Mouse (Mus musculus): ENCODE measurements at regions not wholly inside any gene's neighbourhood (a gene's known extent, or its start where the extent isn't known, plus 50 kb on each side); places are given as distances from the start of the nearest gene placed in this dataset.

DNA sequence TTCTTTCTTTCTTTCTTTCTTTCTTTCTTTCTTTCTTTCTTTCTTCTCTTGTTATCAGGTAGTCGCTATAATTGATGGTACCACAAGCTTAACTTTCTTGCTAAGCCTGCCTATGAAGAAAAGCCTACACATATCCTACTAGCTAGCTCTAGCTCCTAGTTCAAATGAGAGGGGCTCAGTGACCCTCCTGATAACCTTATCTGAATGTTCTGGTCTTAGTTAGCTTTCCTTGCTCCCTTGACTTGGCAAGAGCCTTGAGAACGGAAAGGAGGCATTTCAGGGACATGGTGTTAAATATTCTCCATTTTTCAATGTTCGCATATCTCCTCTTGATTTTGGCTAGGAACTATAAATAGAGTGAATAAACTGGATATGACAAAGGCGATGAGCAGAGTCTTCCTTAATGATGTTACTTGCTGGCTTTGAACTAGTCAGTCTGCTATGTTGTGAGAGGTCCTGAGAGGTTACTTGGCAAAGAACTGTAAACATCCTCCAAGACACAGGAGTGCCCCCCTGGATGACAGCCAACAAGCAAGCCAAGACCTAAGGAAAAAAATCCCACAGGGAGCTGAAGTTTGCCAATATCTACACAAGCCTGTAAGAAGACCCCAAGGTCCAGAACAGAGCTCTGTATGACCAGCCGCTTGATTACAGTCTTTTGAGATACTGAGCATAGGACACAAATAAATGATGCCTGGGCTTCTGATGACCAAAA is 240.2 kb downstream of the Pros1 start:
- H3K4me3 ChIP-seq (replicated peaks; ENCODE audit: low read length), result no peak overlapping the region
- no peak overlapping the region for H3K4me2 ChIP-seq (ENCODE audit: low read length)
- peaks cover 8% of the 10 kb centered on the region for H3K4me1 ChIP-seq (replicated peaks; ENCODE audit: control insufficient read depth, insufficient read depth, low read length)
- H3K27me3 ChIP-seq (replicated peaks; ENCODE audit: control insufficient read depth, insufficient read depth, low read length), result no peaks in the 10 kb centered on the region
- H3K27ac ChIP-seq (ENCODE audit: low read length), result no peak overlapping the region
- no peak for ATAC-seq
- 90% methylated on average over 5 of the region's 5 CpGs for WGBS
- H3K36me3 ChIP-seq (ENCODE audit: control insufficient read depth, insufficient read depth), result no peaks in the 10 kb centered on the region
- H3K9me3 ChIP-seq (ENCODE audit: control insufficient read depth, low read length), result no peaks in the 10 kb centered on the region
- H3K9ac ChIP-seq (replicated peaks; ENCODE audit: low read depth, low read length), result no peak overlapping the region

DNA sequence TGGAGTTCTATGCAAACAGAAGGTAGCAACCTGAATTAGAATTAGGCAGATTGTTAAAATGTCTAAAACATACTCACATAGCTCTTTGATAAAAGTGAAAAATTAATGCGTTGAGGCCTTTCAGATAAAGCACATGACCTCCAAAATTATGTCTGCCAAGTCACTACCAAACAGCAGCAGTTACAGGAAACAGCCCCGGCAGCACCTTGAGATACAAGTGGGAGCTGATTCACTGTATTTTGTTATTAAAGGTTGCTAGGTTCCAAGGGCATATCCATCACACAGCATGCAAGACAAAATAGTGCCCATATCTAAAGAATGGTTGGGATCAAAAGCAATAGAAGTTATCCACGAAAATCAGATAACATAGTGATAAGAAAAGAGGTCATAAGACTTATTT is 248.3 kb downstream of the Pros1 start:
- Histone ChIP-seq H3K36me3 (ENCODE audit: control insufficient read depth, insufficient read depth) (no peaks in the 10 kb centered on the region), H3K4me1 (replicated peaks; ENCODE audit: control insufficient read depth, insufficient read depth, low read length) (no peaks in the 10 kb centered on the region), H3K4me2 (ENCODE audit: low read length) (no peak overlapping the region), H3K9ac (replicated peaks; ENCODE audit: low read depth, low read length) (no peak overlapping the region), H3K27me3 (replicated peaks; ENCODE audit: control insufficient read depth, insufficient read depth, low read length) (no peaks in the 10 kb centered on the region), H3K9me3 (ENCODE audit: control insufficient read depth, low read length) (no peaks in the 10 kb centered on the region), H3K27ac (ENCODE audit: low read length) (no peak overlapping the region), H3K4me3 (replicated peaks; ENCODE audit: low read length) (no peak overlapping the region)
- WGBS, result 79% methylated on average over 3 of the region's 3 CpGs
- no peak for ATAC-seq

DNA sequence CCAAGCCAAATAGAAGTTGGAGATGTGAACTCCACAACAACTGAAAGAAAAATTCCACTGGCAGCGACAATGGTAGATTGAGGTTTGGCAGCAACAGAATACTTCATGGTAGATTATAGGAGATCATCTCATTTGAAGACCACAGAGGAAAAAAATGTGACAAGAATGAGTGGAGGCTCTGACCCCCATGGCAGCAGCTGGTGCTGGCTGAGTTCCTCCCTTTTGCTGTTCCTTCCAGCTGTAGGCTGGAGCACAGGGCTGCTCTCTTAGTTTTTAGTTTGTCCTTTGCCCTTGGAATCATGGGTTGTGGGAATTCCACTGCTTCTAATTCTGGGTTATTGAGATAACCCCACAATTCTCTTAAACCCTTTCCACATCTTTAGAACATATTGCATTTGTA is 248.8 kb downstream of the Pros1 start:
- Histone ChIP-seq H3K27ac (ENCODE audit: low read length) (no peak overlapping the region), H3K4me1 (replicated peaks; ENCODE audit: control insufficient read depth, insufficient read depth, low read length) (no peaks in the 10 kb centered on the region), H3K9me3 (ENCODE audit: control insufficient read depth, low read length) (no peaks in the 10 kb centered on the region), H3K27me3 (replicated peaks; ENCODE audit: control insufficient read depth, insufficient read depth, low read length) (no peaks in the 10 kb centered on the region), H3K4me3 (replicated peaks; ENCODE audit: low read length) (no peak overlapping the region), H3K9ac (replicated peaks; ENCODE audit: low read depth, low read length) (no peak overlapping the region), H3K4me2 (ENCODE audit: low read length) (no peak overlapping the region), H3K36me3 (ENCODE audit: control insufficient read depth, insufficient read depth) (no peaks in the 10 kb centered on the region)
- WGBS, result 87% methylated on average over 1 of the region's 1 CpGs
- ATAC-seq, result no peak

DNA sequence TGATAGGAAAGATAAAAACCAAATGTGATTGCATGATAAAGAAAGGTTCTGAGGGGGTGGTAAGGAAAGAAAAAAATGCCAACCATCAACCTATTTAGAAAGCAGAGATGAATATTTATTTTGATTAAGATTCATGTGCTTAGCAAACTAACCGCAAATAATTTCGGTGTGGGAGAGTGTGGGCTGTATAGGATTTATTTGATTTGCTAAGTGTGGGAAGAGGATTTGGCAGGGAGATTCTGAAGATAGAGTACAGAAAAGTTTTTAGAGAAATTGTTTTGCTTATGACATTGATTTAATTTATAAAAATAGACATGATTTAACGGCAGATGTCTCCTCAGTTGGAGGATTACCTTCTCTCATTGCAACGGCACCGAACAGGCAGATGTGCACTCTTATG is 250.3 kb downstream of the Pros1 start:
- ATAC-seq, result no peak
- Histone ChIP-seq H3K9ac (replicated peaks; ENCODE audit: low read depth, low read length) (no peak overlapping the region), H3K27me3 (replicated peaks; ENCODE audit: control insufficient read depth, insufficient read depth, low read length) (no peaks in the 10 kb centered on the region), H3K9me3 (ENCODE audit: control insufficient read depth, low read length) (no peaks in the 10 kb centered on the region), H3K36me3 (ENCODE audit: control insufficient read depth, insufficient read depth) (no peaks in the 10 kb centered on the region), H3K4me2 (ENCODE audit: low read length) (no peak overlapping the region), H3K4me3 (replicated peaks; ENCODE audit: low read length) (no peak overlapping the region), H3K27ac (ENCODE audit: low read length) (no peak overlapping the region), H3K4me1 (replicated peaks; ENCODE audit: control insufficient read depth, insufficient read depth, low read length) (no peaks in the 10 kb centered on the region)
- 85% methylated on average over 5 of the region's 5 CpGs for WGBS

DNA sequence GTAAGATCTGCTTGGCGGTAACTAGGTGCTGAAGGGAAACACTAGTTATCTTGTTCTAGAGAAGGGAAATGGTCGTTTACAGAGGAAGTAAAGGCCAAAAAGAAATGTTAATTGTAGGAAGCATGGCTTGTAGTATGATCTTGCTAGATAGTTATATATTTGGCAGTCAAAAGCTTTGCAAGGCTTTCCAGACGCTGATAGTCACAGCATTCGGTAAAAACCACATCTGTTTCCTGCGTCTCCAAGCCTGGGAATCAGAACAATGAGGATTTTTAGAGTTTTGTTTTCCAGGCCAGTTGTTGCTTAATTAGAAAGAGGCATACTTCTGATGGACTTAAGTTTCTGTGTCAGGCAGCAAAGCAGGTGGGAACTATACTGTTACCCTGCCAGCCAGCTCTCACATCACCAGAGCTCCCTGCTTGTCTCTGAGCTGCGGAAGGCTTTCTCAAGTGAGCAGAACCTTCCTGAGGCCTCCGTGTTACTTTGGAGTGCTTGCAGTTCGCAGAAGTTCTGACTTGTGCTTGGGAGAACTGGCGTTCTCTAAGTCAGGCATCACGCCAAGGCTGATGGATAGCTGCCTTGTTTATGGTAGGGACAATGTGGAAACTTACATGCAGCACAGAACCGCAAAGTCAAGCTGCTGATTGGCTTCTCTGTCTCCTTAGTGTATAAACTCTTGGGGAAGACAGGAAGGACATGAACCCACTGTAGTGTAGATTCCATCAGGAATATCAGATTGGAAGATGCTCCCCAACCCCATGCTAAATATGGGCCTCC is 251.0 kb downstream of the Pros1 start:
- ATAC-seq, result no peak
- H3K36me3 ChIP-seq (ENCODE audit: control insufficient read depth, insufficient read depth), result no peaks in the 10 kb centered on the region
- H3K27me3 ChIP-seq (replicated peaks; ENCODE audit: control insufficient read depth, insufficient read depth, low read length), result no peaks in the 10 kb centered on the region
- no peak overlapping the region for H3K4me3 ChIP-seq (replicated peaks; ENCODE audit: low read length)
- no peaks in the 10 kb centered on the region for H3K9me3 ChIP-seq (ENCODE audit: control insufficient read depth, low read length)
- no peak overlapping the region for H3K4me2 ChIP-seq (ENCODE audit: low read length)
- H3K9ac ChIP-seq (replicated peaks; ENCODE audit: low read depth, low read length), result no peak overlapping the region
- no peaks in the 10 kb centered on the region for H3K4me1 ChIP-seq (replicated peaks; ENCODE audit: control insufficient read depth, insufficient read depth, low read length)
- 71% methylated on average over 11 of the region's 11 CpGs for WGBS
- no peak overlapping the region for H3K27ac ChIP-seq (ENCODE audit: low read length)

DNA sequence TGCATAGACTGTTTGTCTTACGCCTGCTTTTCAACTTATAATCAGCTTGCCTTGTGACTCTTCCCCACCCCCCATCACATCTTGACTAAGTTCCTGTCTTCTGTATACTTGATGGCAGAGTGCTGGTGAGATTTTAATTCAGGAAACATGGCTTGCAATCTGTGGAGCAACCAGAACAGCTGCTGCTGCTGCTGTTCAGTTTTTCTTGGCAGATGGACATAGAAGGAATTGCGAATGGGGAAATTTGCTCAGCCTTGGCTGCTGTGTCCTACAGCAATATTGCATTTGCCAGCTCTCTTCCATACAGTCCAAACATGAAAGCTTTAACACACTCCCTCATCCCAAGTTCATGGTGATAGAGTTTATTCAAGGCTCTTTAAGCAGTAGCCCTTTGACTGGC is 262.3 kb downstream of the Pros1 start:
- WGBS, result 62% methylated on average over 2 of the region's 2 CpGs
- no peak overlapping the region for H3K4me3 ChIP-seq (replicated peaks; ENCODE audit: low read length)
- no peak overlapping the region for H3K9ac ChIP-seq (replicated peaks; ENCODE audit: low read depth, low read length)
- no peaks in the 10 kb centered on the region for H3K36me3 ChIP-seq (ENCODE audit: control insufficient read depth, insufficient read depth)
- H3K9me3 ChIP-seq (ENCODE audit: control insufficient read depth, low read length), result no peaks in the 10 kb centered on the region
- no peak overlapping the region for H3K4me2 ChIP-seq (ENCODE audit: low read length)
- no peak overlapping the region for H3K27ac ChIP-seq (ENCODE audit: low read length)
- H3K4me1 ChIP-seq (replicated peaks; ENCODE audit: control insufficient read depth, insufficient read depth, low read length), result no peaks in the 10 kb centered on the region
- no peaks in the 10 kb centered on the region for H3K27me3 ChIP-seq (replicated peaks; ENCODE audit: control insufficient read depth, insufficient read depth, low read length)
- ATAC-seq, result peak; percentile 93

DNA sequence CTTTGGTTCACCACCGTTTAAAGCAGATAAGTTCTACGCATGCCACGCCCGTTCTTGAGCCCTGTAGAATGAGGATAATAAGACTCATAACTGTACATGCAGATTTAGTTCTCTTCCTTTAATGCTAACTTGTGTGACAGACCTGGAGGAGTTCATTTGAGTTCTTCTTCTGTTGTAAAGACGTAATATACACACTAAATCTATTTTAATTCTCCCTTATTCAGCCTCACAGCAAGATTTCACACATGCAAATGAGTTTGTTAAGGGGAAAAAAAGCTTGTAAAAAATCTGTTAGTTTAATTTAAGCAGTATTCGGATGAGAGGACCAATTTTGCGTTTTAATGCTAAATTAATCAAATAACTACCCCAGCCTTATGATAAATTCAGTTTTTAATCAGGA is 264.6 kb downstream of the Pros1 start:
- Histone ChIP-seq H3K27ac (ENCODE audit: low read length) (no peak overlapping the region), H3K4me3 (replicated peaks; ENCODE audit: low read length) (no peak overlapping the region), H3K9ac (replicated peaks; ENCODE audit: low read depth, low read length) (no peak overlapping the region), H3K36me3 (ENCODE audit: control insufficient read depth, insufficient read depth) (no peaks in the 10 kb centered on the region), H3K4me1 (replicated peaks; ENCODE audit: control insufficient read depth, insufficient read depth, low read length) (no peaks in the 10 kb centered on the region), H3K4me2 (ENCODE audit: low read length) (no peak overlapping the region), H3K9me3 (ENCODE audit: control insufficient read depth, low read length) (no peaks in the 10 kb centered on the region), H3K27me3 (replicated peaks; ENCODE audit: control insufficient read depth, insufficient read depth, low read length) (no peaks in the 10 kb centered on the region)
- peak; percentile 31; the same call in 1 of the 2 replicates for ATAC-seq
- WGBS, result 56% methylated on average over 7 of the region's 7 CpGs

DNA sequence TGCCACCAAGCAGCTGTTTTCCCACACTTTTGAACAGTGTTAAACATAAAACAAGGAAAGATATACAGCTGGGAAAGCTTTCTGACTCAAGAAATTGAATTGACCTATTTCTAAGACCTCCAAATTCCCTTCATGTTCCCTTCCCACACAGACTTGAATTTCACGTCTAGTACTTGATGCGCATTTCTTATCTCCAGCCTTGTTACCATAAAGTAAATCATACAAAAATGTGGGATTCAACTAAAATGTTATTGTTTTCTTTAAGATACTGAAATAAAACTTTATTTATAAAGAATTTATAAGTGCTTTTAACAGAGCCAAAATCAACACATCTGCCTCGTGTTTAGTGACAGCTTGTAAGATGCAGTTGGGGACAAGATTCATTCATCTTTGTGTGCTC is 289.7 kb downstream of the Pros1 start:
- no peaks in the 10 kb centered on the region for H3K36me3 ChIP-seq (ENCODE audit: control insufficient read depth, insufficient read depth)
- no peak for ATAC-seq

DNA sequence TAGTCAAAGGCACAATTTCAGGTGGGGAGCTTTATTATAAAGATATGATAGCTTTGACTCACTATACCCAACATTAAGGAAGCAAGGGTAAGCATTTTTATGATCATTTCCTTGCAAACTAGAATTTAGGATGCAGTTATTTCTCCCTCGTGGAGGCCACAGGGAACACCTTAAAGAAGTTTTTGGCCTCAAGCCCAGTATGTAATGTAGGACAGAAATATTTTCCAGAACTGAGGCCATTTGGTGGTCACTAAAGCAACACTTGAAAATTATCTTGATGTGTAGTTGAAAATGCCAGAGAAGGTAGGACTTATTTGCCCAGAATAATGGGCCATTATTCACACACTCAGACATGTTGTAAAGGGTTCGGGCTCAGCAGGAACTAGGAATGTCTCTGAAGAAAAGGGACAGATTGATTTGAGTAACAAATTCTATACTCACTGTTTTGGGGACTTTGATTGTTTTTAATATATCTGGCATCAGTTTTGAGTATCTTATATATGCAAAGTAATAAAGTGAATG is 301.3 kb downstream of the Pros1 start:
- no peak overlapping the region for H3K4me3 ChIP-seq (replicated peaks; ENCODE audit: low read length)
- no peaks in the 10 kb centered on the region for H3K36me3 ChIP-seq (ENCODE audit: control insufficient read depth, insufficient read depth)
- no peak overlapping the region for H3K4me2 ChIP-seq (ENCODE audit: low read length)
- no peak for ATAC-seq
- no peak overlapping the region for H3K27ac ChIP-seq (ENCODE audit: low read length)
- H3K9me3 ChIP-seq (ENCODE audit: control insufficient read depth, low read length), result no peaks in the 10 kb centered on the region
- no peak overlapping the region for H3K9ac ChIP-seq (replicated peaks; ENCODE audit: low read depth, low read length)
- no peaks in the 10 kb centered on the region for H3K4me1 ChIP-seq (replicated peaks; ENCODE audit: control insufficient read depth, insufficient read depth, low read length)
- WGBS, result 64% methylated on average over 2 of the region's 2 CpGs
- no peaks in the 10 kb centered on the region for H3K27me3 ChIP-seq (replicated peaks; ENCODE audit: control insufficient read depth, insufficient read depth, low read length)

More for the DNA sequence above, 289.7 kb downstream of the Pros1 start:
- H3K4me1 ChIP-seq (replicated peaks; ENCODE audit: control insufficient read depth, insufficient read depth, low read length), result no peaks in the 10 kb centered on the region
- H3K9me3 ChIP-seq (ENCODE audit: control insufficient read depth, low read length), result no peaks in the 10 kb centered on the region
- no peak overlapping the region for H3K27ac ChIP-seq (ENCODE audit: low read length)
- no peak overlapping the region for H3K4me2 ChIP-seq (ENCODE audit: low read length)
- no peaks in the 10 kb centered on the region for H3K27me3 ChIP-seq (replicated peaks; ENCODE audit: control insufficient read depth, insufficient read depth, low read length)
- 79% methylated on average over 3 of the region's 3 CpGs for WGBS
- H3K9ac ChIP-seq (replicated peaks; ENCODE audit: low read depth, low read length), result no peak overlapping the region
- no peak overlapping the region for H3K4me3 ChIP-seq (replicated peaks; ENCODE audit: low read length)

Measured in forebrain, embryonic 16.5 days (tissue).